Mouse (Mus musculus) small intestine, adult 2 months (tissue): ENCODE measurements around the gene Tm2d3. TPM values are rescaled to one million over a fixed set of nuclear protein-coding genes. Genes with fewer than 3 reads are reported as not detected.
A peak's percentile ranks its signal among the peaks of the same experiment; 100 is the strongest.

ENCODE experiments used
- H3K27ac ChIP-seq: fragments of 200-500 bp; 2 replicates; pipeline ENCODE4 v1.5.1; 2012; ENCODE audit warnings: low read depth, low read length, control low read depth, inconsistent platforms; ENCODE audit not compliant: insufficient read depth
- H3K27me3 ChIP-seq: fragments of 200-500 bp; 2 replicates; pipeline ENCODE4 v1.6.1; 2012; ENCODE audit warnings: mild to moderate bottlenecking, moderate library complexity, low read length, inconsistent platforms; ENCODE audit not compliant: control insufficient read depth, insufficient read depth
- H3K36me3 ChIP-seq: fragments of 200-500 bp; 2 replicates; pipeline ENCODE4 v1.6.1; 2012; ENCODE audit warnings: mild to moderate bottlenecking, low read length, control low read depth, inconsistent platforms; ENCODE audit not compliant: control insufficient read depth, insufficient read depth
- H3K4me1 ChIP-seq: fragments of 200-500 bp; 2 replicates; pipeline ENCODE4 v1.6.1; 2012; ENCODE audit warnings: low read length, inconsistent platforms, mixed read lengths; ENCODE audit not compliant: control insufficient read depth, insufficient read depth, insufficient read length
- H3K4me3 ChIP-seq: fragments of 200-500 bp; 2 replicates; pipeline ENCODE4 v1.5.1; 2012; ENCODE audit warnings: low read depth, mild to moderate bottlenecking, control low read depth, inconsistent platforms, low read length, moderate library complexity
- CTCF ChIP-seq: fragments of 200-500 bp; IDR thresholded peaks from 2 replicates; pipeline ENCODE4 v1.5.1; 2012; ENCODE audit warnings: low read depth, mild to moderate bottlenecking, control low read depth, inconsistent platforms, low read length, moderate library complexity, mixed read lengths; ENCODE audit not compliant: insufficient replicate concordance, insufficient read length; ENCODE audit errors: extremely low read depth
- POLR2A ChIP-seq: fragments of 200-500 bp; IDR thresholded peaks from 2 replicates; pipeline ENCODE4 v1.6.1; 2012; ENCODE audit warnings: low read depth, mild to moderate bottlenecking, control low read depth, inconsistent platforms, low read length, moderate library complexity
- WGBS: fragments of 180-500 bp; shearing (Covaris S2); methylation state at CpG from one replicate; pipeline ENCODE4 v1.1.7; 2018; 5-methylcytosine and 5-hydroxymethylcytosine counted together
- polyA plus RNA-seq: library from polyadenylated mRNA; depleted of rRNA; stranded (reverse); fragments of >200 nt; gene quantifications from 2 replicates; pipeline ENCODE4 v1.2.3, GENCODE M21; 2012

Gene Tm2d3
- polyA plus RNA-seq, 1 experiment: 68.1 TPM

DNA sequence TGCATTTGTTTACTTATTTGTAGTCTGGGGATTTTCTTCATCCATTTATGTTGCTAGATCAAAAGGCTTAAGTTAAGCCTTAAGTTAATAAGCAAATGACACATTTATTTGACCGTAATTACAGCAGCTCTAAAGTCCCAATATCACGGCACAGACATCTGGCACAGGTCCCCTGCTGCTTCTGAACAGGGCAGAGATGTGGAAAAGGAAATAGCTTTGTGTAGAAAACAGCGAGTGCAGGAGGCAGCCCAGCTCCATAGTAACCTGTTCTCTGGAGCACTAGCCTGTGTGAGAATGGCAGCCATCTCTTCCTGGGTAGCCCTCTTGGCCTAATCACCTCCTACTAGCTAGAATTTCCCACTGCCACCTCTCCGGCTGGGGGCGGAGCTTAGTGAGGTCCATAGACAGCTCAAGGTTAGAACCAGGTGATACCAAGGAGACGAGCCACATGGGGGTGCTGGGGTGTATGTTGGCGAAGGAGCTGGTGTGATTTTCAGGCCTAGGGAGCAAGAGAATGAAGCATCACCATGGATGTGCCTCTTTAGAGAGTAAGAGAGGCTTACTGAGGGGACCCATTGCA is 6.6 kb upstream of the Tm2d3 start:
- 53% methylated on average over 7 of the region's 7 CpGs for WGBS
- Histone ChIP-seq H3K27me3 (no peaks in the 10 kb centered on the region), H3K4me1 (0 out of 2 replicates have a peak, but pooled peaks cover 2% of the 10 kb centered on the region), H3K27ac (no peak overlapping the region), H3K4me3 (no peak overlapping the region), H3K36me3 (no peaks in the 10 kb centered on the region)
- TF ChIP-seq POLR2A (no peak), CTCF (no peak)

DNA sequence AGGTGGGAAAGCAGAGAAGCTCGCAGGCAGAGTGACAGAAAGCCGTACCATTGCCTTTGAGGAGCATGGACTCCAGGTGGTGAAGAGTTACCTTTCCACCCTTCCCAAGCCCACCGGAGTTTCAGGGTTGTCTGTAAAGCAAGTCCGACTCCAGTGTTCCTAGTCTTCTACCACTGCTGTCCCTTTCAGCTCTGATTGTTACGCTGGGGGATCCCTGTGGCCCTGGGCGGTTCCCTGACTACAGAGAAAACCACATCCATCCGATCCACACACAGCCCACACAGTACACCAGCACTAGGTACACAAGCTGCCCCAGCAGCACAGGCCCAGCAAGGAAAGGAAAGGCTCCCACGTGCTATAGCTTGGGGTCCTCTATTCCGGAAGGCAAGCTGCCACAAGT is 4.3 kb upstream of the Tm2d3 start:
- H3K27me3 ChIP-seq: no peaks in the 10 kb centered on the region
- no peaks in the 10 kb centered on the region for H3K4me1 ChIP-seq
- H3K27ac ChIP-seq: no peak overlapping the region
- 94% methylated on average over 9 of the region's 9 CpGs for WGBS
- H3K36me3 ChIP-seq: no peaks in the 10 kb centered on the region
- no peak overlapping the region for H3K4me3 ChIP-seq
- TF ChIP-seq POLR2A (no peak), CTCF (no peak)

DNA sequence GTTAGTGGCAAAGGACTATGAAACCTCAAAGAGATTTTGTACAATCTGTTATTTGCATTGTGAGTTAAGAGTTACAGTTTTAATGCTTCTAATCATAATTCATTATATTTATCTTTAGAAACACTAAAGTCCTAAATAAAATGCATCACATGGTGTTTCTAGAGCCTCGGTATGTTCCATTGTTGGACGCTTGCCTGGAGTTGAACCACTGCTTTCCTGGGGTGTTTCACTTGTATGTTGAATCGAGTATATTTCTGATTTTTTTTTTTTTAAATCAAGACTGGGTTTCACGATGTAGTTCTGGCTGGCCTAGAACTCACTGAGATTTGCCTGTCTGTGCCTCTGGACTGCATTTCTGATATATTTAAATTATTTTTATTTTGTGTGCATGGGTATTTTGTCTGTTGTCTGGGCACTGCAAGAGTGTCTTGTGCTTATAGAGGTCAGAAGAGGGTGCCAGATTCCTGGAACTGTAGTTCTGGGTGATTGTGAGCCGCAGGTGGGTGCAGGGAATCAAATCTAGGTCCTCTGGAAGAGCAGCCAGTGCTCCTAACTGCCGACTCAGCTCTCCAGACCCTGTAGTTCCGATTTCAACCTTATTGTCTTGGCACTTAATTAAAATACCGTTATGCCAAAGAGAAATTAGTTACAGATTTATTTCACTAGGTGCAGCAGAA is 1.1 kb downstream of the Tm2d3 start:
- H3K4me3 ChIP-seq: no peak overlapping the region
- H3K27me3 ChIP-seq: no peaks in the 10 kb centered on the region
- WGBS: 72% methylated on average over 8 of the region's 8 CpGs
- H3K4me1 ChIP-seq: peaks cover 3% of the 10 kb centered on the region; the same call in 1 of the 2 replicates
- no peak for TF ChIP-seq POLR2A
- TF ChIP-seq CTCF: no peak
- no peak overlapping the region for H3K27ac ChIP-seq
- peaks cover 9% of the 10 kb centered on the region for H3K36me3 ChIP-seq

DNA sequence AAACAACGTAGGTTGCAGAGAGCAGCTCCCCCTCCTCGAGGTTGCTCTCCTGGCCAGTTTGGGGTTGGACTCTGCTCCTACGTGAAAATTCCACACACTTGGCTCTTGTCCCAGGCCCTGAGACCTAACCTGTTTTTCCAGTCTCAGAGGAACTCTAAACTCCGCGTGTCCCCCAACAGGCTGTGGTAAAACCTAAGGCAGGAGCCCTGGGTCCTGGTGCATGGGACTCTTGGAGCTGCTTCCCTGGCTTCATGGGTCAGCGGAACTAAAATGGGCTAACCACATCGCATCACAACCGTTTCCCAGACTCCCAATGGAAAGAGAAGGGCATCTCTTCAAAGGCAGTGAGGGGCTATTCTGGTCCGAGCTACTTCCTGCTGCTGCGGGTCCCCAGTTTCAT is 1.9 kb downstream of the Tm2d3 start:
- TF ChIP-seq POLR2A: no peak
- Histone ChIP-seq H3K27me3 (no peaks in the 10 kb centered on the region), H3K27ac (0 out of 2 replicates have a peak overlapping the region, but pooled peaks have one; percentile 3), H3K4me3 (peak overlapping the region; percentile 99), H3K4me1 (peaks cover 3% of the 10 kb centered on the region; the same call in 1 of the 2 replicates), H3K36me3 (peaks cover 16% of the 10 kb centered on the region)
- WGBS: 3% methylated on average over 10 of the region's 10 CpGs

DNA sequence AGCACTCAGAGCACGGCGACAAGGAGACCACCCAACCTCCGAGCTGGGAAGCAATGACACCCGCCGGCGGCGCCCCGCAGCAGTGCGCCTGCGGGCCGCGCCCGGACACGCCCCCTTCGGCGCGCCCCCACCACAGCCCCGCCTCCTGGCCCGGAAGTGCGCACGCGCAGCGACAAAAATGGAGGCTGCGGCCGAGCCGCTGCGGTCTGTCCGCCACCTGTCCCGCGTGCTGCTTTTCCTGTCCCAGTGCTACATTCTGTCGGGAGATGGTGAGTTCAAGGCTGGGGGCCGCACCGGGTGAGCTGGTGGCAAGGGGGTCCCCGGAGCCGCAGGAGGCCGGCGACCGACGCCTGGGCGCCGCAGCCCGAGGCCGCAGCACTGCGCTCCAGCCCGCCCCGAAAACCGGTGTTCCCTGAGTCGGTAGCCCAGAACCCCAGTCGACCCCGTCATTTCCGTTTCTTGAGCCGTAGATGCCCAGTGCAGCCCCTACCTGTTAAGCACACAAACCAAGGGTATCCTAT is 2.4 kb downstream of the Tm2d3 start:
- TF ChIP-seq POLR2A (peak; percentile 74; the same call in 1 of the 2 replicates), CTCF (no peak)
- peaks cover 3% of the 10 kb centered on the region; the same call in 1 of the 2 replicates for H3K4me1 ChIP-seq
- H3K27me3 ChIP-seq: no peaks in the 10 kb centered on the region
- peaks cover 18% of the 10 kb centered on the region for H3K36me3 ChIP-seq
- WGBS: under 1% methylated on average over 51 of the region's 52 CpGs
- peak overlapping the region; percentile 99 for H3K4me3 ChIP-seq
- peak overlapping the region; percentile 34; the same call in 1 of the 2 replicates for H3K27ac ChIP-seq

DNA sequence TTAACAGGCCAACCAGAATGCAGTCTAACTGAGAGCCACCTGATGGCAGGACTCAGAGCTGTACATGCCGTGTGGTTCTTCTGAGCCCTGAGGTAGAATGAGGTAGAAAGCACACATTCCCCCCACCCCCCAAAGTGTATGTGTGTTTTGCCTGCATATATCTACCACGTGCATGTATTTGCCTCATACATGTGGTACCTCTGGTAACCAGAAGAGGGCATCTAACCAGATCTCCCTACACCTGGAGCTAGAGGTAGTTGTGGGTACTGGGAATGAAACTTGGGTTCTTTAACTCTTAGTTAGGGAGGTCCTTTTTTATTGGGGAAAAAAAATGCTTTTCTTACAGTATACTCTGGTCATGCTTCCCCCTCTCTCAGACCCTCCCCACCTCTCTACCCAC is 5.5 kb downstream of the Tm2d3 start:
- Histone ChIP-seq H3K36me3 (peaks cover 39% of the 10 kb centered on the region), H3K4me3 (no peak overlapping the region), H3K27me3 (no peaks in the 10 kb centered on the region), H3K27ac (no peak overlapping the region), H3K4me1 (peaks cover 3% of the 10 kb centered on the region; the same call in 1 of the 2 replicates)
- TF ChIP-seq POLR2A: no peak
- TF ChIP-seq CTCF: no peak
- 54% methylated on average over 2 of the region's 2 CpGs for WGBS

DNA sequence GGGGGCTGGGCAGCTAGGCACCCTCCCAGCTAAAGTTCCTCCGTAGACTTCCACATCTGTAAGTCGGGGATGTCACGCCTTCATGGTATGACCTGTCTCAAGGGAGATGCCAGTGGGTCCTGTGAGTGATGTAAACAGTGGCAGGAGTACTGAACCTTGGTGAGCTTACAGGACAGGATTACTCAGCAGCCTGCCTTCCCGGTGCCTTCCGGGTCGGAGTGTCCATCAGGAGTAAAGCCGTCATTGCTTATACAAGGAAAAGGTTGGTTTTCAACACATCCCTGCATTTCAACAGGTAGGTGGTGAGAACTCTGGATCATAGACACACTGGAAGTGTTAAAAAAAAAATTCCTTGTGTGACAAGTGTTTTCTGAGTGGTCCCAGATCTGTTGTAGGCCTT is 11.1 kb downstream of the Tm2d3 start:
- peaks cover 39% of the 10 kb centered on the region for H3K36me3 ChIP-seq
- TF ChIP-seq POLR2A (no peak), CTCF (no peak)
- 92% methylated on average over 7 of the region's 7 CpGs for WGBS

More for the DNA sequence above, 11.1 kb downstream of the Tm2d3 start:
- no peaks in the 10 kb centered on the region for H3K27me3 ChIP-seq
- H3K4me1 ChIP-seq: no peaks in the 10 kb centered on the region; the same call in 1 of the 2 replicates
- H3K4me3 ChIP-seq: no peak overlapping the region
- H3K27ac ChIP-seq: no peak overlapping the region
